Mouse (Mus musculus) urinary bladder, postnatal 4 days (tissue): ENCODE measurements at regions not wholly inside any gene's neighbourhood (a gene's known extent, or its start where the extent isn't known, plus 50 kb on each side); places are given as distances from the start of the nearest gene placed in this dataset.

ENCODE experiments used
- DNase-seq, 2 experiments: peaks; one replicate each; pipeline ENCODE4 v3.0.0; 2021 to 2022; ENCODE audit warnings: low spot score in 2 of 2

GRCm38 (mm10) chr8:62284378-62285110, 161.6 kb upstream of the Anxa10 start:
- peak; percentile 23 to 56 for DNase-seq

- DNase-seq: no peak
Measured at GRCm38 (mm10) chr8:62250551-62250950, 127.6 kb upstream of the Anxa10 start.
